Mouse (Mus musculus): ENCODE results near the gene Bmp6.

DNA sequence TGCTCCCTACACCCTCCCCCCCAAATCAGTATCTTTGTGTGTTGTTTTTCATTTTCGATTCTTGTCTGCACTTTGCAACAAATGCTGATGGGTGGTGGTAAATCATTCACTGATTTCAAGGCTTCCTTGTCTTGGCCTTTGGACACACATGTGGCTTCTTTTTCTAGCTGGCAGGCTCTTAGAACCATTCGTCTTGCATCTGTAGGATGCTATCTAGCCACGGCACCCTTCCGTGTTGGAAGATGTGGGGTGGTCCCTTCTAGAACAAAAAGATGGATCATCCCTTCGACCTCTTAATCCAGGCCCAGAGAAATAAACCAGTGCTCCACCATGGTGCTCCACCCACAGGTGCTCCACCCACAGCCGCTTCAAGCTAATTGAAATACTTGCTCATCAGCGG, 19.0 kb downstream of the Bmp6 start:
- TF ChIP-seq CTCF (IDR thresholded peaks at IDR 0.05; ENCODE audit: low read depth, low read length) (no peak), GATA2 (IDR thresholded peaks at IDR 0.05; ENCODE audit: borderline replicate concordance, low read depth, low read length) (no peak), POLR2AphosphoS5 (IDR thresholded peaks at IDR 0.05; ENCODE audit: insufficient replicate concordance, low read depth, low read length) (no peak), TAL1 (conservative IDR thresholded peaks at IDR 0.05; ENCODE audit: low read depth, low read length) (no peak), GATA1 (IDR thresholded peaks at IDR 0.05; ENCODE audit: borderline replicate concordance, low read length) (no peak)

All from G1E (cell line).